Mouse (Mus musculus) embryonic facial prominence, embryonic 13.5 days (tissue): ENCODE results near the gene Armh3. TPM values are rescaled to one million over a fixed set of nuclear protein-coding genes. Genes with fewer than 3 reads are reported as not detected.
A peak's percentile ranks its signal among the peaks of the same experiment; 100 is the strongest.

ENCODE experiments used
- ATAC-seq: fragments of 200-750 bp; cut with Nextera tagmentation; 2 replicates; pipeline ENCODE4 v1.8.0; 2017; ENCODE audit warnings: low read depth; ENCODE audit not compliant: insufficient number of reproducible peaks, insufficient read depth, low FRiP score, low TSS enrichment
- H3K27ac ChIP-seq: fragments of 300-500 bp; sonication (generic); 2 replicates; pipeline ENCODE4 v1.5.1; 2015; ENCODE audit warnings: moderate library complexity, mild to moderate bottlenecking, inconsistent platforms
- H3K27me3 ChIP-seq: fragments of 300-500 bp; sonication (generic); 2 replicates; pipeline ENCODE4 v1.6.1; 2015; ENCODE audit warnings: mild to moderate bottlenecking, inconsistent platforms
- H3K36me3 ChIP-seq: fragments of 300-500 bp; sonication (generic); 2 replicates; pipeline ENCODE4 v1.6.1; 2015; ENCODE audit warnings: mild to moderate bottlenecking, inconsistent platforms
- H3K4me1 ChIP-seq: fragments of 300-500 bp; sonication (generic); 2 replicates; pipeline ENCODE4 v1.6.1; 2015; ENCODE audit warnings: inconsistent platforms
- H3K4me2 ChIP-seq: fragments of 300-500 bp; sonication (generic); 2 replicates; pipeline ENCODE4 v1.6.1; 2015; ENCODE audit warnings: moderate library complexity, mild to moderate bottlenecking, inconsistent platforms
- H3K4me3 ChIP-seq: fragments of 300-500 bp; sonication (generic); 2 replicates; pipeline ENCODE4 v1.5.1; 2015; ENCODE audit warnings: mild to moderate bottlenecking, inconsistent platforms
- H3K9ac ChIP-seq: fragments of 300-500 bp; sonication (generic); 2 replicates; pipeline ENCODE4 v1.6.1; 2015; ENCODE audit warnings: mild to moderate bottlenecking, inconsistent platforms
- H3K9me3 ChIP-seq: fragments of 300-500 bp; sonication (generic); 2 replicates; pipeline ENCODE4 v1.6.1; 2016; ENCODE audit warnings: inconsistent platforms
- WGBS: fragments of 180-500 bp; shearing (Covaris S2); methylation state at CpG from one replicate; pipeline ENCODE4 v1.1.7; 2015; ENCODE audit warnings: mixed read lengths; 5-methylcytosine and 5-hydroxymethylcytosine counted together
- polyA plus RNA-seq: library from polyadenylated mRNA; unstranded; fragments of >200 nt; fragmentation: Nextera tagmentation; extraction: Ambion mirVana; gene quantifications from 2 replicates; pipeline ENCODE4 v1.2.1, GENCODE M21; 2015

Gene Armh3
- polyA plus RNA-seq, 1 experiment from 2014 or later = 22.3 TPM

GRCm38 (mm10) chr19:45783181-45783932, 214.9 kb downstream of the Armh3 start, which contains the start of gene Mgea5:
TSS of gene Mgea5 (minus strand) at chr19:45783837.
- under 1% methylated on average over 69 of the region's 71 CpGs for WGBS
- Histone ChIP-seq H3K27ac (peak within 1 kb of the TSS; percentile 98), H3K4me1 (peaks cover 28% of the 10 kb centered on the region), H3K9ac (peak within 1 kb of the TSS; percentile 98), H3K9me3 (no peaks in the 10 kb centered on the region), H3K36me3 (peaks cover 18% of the 10 kb centered on the region), H3K4me2 (peak within 1 kb of the TSS; percentile 62), H3K27me3 (no peaks in the 10 kb centered on the region), H3K4me3 (peak within 1 kb of the TSS; percentile 99)
- peak; percentile 97 for ATAC-seq

GRCm38 (mm10) chr19:45782315-45783001, 215.8 kb downstream of the Armh3 start:
- peak; percentile 34 for ATAC-seq

GRCm38 (mm10) chr19:45781676-45782075, 216.6 kb downstream of the Armh3 start:
- H3K4me2 ChIP-seq = peak overlapping the region; percentile 62
- no peaks in the 10 kb centered on the region for H3K9me3 ChIP-seq
- peak overlapping the region; percentile 99 for H3K4me3 ChIP-seq
- 60% methylated on average over 8 of the region's 8 CpGs for WGBS
- H3K27me3 ChIP-seq = no peaks in the 10 kb centered on the region
- no peak overlapping the region for H3K9ac ChIP-seq
- H3K36me3 ChIP-seq = peaks cover 33% of the 10 kb centered on the region
- no peak overlapping the region for H3K27ac ChIP-seq
- no peak for ATAC-seq
- H3K4me1 ChIP-seq = peaks cover 28% of the 10 kb centered on the region

More at GRCm38 (mm10) chr19:45782315-45783001, 215.8 kb downstream of the Armh3 start:
- Histone ChIP-seq H3K9ac (peak overlapping the region; percentile 98), H3K9me3 (no peaks in the 10 kb centered on the region), H3K27ac (peak overlapping the region; percentile 98), H3K4me2 (peak overlapping the region; percentile 62), H3K4me1 (peaks cover 28% of the 10 kb centered on the region), H3K36me3 (peaks cover 27% of the 10 kb centered on the region), H3K4me3 (peak overlapping the region; percentile 99), H3K27me3 (no peaks in the 10 kb centered on the region)
- under 1% methylated on average over 36 of the region's 36 CpGs for WGBS

GRCm38 (mm10) chr19:45780350-45780915, 217.9 kb downstream of the Armh3 start:
- no peaks in the 10 kb centered on the region for H3K9me3 ChIP-seq

GRCm38 (mm10) chr19:45775486-45775885, 222.8 kb downstream of the Armh3 start:
- Histone ChIP-seq H3K4me2 (no peak overlapping the region), H3K36me3 (peaks cover 90% of the 10 kb centered on the region), H3K4me1 (peaks cover 12% of the 10 kb centered on the region), H3K27me3 (no peaks in the 10 kb centered on the region), H3K9me3 (no peaks in the 10 kb centered on the region), H3K9ac (no peak overlapping the region), H3K27ac (no peak overlapping the region), H3K4me3 (no peak overlapping the region)
- no peak for ATAC-seq
- WGBS = 83% methylated on average over 2 of the region's 2 CpGs

More at GRCm38 (mm10) chr19:45780350-45780915, 217.9 kb downstream of the Armh3 start:
- H3K4me3 ChIP-seq = peak overlapping the region; percentile 99; the same call in 1 of the 2 replicates
- H3K9ac ChIP-seq = peak overlapping the region; percentile 53
- peak overlapping the region; percentile 62 for H3K4me2 ChIP-seq
- H3K4me1 ChIP-seq = peaks cover 28% of the 10 kb centered on the region
- no peak overlapping the region for H3K27ac ChIP-seq
- 88% methylated on average over 13 of the region's 13 CpGs for WGBS
- no peaks in the 10 kb centered on the region for H3K27me3 ChIP-seq
- peaks cover 46% of the 10 kb centered on the region for H3K36me3 ChIP-seq
- no peak for ATAC-seq

GRCm38 (mm10) chr19:45771501-45771900, 226.8 kb downstream of the Armh3 start:
- H3K4me1 ChIP-seq = no peaks in the 10 kb centered on the region
- peaks cover 97% of the 10 kb centered on the region for H3K36me3 ChIP-seq
- ATAC-seq = no peak
- no peak overlapping the region for H3K9ac ChIP-seq
- H3K9me3 ChIP-seq = no peaks in the 10 kb centered on the region
- no peak overlapping the region for H3K4me2 ChIP-seq
- 92% methylated on average over 5 of the region's 5 CpGs for WGBS
- H3K27ac ChIP-seq = no peak overlapping the region
- no peak overlapping the region for H3K4me3 ChIP-seq
- H3K27me3 ChIP-seq = no peaks in the 10 kb centered on the region

Other genes starting within 250 kb of the Armh3 start
- gene Npm3, start 248.9 kb downstream of the Armh3 start, polyA plus RNA-seq = 16.8 and 17.7 TPM in 2 replicates
- gene Mgea5, start 214.7 kb downstream of the Armh3 start, polyA plus RNA-seq = 70.7 and 74.5 TPM in 2 replicates
- gene Kcnip2, start 182.4 kb downstream of the Armh3 start, polyA plus RNA-seq = 1.3 TPM in 2 replicates
- 7.3 and 7.4 TPM in 2 replicates for gene Hps6, start 5.0 kb upstream of the Armh3 start, polyA plus RNA-seq
- 33.2 and 38.8 TPM in 2 replicates for gene Pprc1, start 46.4 kb upstream of the Armh3 start, polyA plus RNA-seq
- 121 and 124 TPM in 2 replicates for gene Ldb1, start 46.7 kb upstream of the Armh3 start, polyA plus RNA-seq
- gene Nolc1, start 77.4 kb upstream of the Armh3 start, polyA plus RNA-seq = 89.6 and 96.1 TPM in 2 replicates
- gene Elovl3, start 133.4 kb upstream of the Armh3 start, polyA plus RNA-seq = 0.25 and 0.28 TPM in 2 replicates
- gene Pitx3, start 149.8 kb upstream of the Armh3 start, polyA plus RNA-seq = 2.4 and 2.5 TPM in 2 replicates
- 66.1 and 67.6 TPM in 2 replicates for gene Gbf1, start 154.0 kb upstream of the Armh3 start, polyA plus RNA-seq